Mouse (Mus musculus): ENCODE data around the gene Serpina11. TPM values are rescaled to one million over a fixed set of nuclear protein-coding genes. Genes with fewer than 3 reads are reported as not detected.

Serpina11 gene
- polyA plus RNA-seq (2014; fragmentation: Illumina TruSeq; extraction: RNeasy Lipid Tissue Mini Kit (QIAGEN cat#74804); ENCODE audit: low read depth, low replicate concordance) = not detected

GRCm38 (mm10) chr12:103989857-103990256, at the start of gene Serpina11:
Serpina11 (minus strand) TSS chr12:103989957.

DNA sequence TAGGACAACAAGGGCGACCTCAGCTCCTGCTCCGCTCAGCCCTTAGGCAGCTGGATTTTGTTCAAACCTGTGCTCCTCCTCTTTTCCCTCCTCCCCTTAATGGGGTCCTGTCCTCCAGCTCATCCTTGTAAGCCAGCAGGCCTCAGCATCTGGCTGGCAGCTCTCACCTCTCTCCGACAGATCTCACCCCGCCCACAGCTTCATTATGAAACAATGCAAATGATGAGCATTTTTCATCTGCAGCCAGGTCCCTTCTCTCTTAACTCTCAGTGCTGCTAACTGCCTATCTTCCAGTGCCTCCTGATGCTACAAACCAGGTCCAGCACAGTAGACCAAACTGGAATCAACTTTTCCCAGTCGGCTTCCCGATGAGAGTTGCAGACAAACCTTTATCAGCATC, 23.9 kb upstream of the Serpina11 start, which contains the start of gene Serpina9:
Gene Serpina9 (minus strand): TSS at position 136 of the 400 bp plus-strand sequence.

DNA sequence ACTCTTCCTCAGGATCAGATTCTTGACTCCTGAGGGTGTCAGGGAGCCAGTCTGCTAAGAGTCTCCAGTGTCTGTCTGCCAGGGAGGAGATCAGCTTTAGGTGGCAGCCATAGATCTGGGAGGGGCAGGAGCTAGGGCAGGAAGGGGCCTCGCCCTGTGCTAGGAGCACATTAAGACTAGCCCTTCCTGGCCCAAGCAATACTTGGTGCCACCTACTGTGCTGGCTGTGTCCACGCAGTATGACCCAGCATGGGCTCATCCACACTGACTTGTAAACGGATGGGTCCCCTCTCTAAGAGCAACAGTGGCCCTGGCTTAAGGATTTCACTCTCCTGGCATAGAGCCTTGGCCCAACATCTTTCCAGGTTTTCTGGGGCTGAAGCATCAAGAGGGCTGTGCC, 31.0 kb downstream of the Serpina11 start, which contains the start of gene Serpina1e:
Gene Serpina1e (minus strand): TSS at position 178 of the 400 bp plus-strand sequence.

Other genes with a start within 250 kb of the Serpina11 start
- 5.6 TPM for gene Serpina1d, start 216.4 kb downstream of the Serpina11 start, polyA plus RNA-seq (2014; fragmentation: Illumina TruSeq; extraction: RNeasy Lipid Tissue Mini Kit (QIAGEN cat#74804); ENCODE audit: low read depth, low replicate concordance)
- gene Serpina1b, start 159.6 kb downstream of the Serpina11 start, polyA plus RNA-seq (2014; fragmentation: Illumina TruSeq; extraction: RNeasy Lipid Tissue Mini Kit (QIAGEN cat#74804); ENCODE audit: low read depth, low replicate concordance) = 6.7 TPM
- 3.4 TPM for gene Serpina1a, start 126.4 kb downstream of the Serpina11 start, polyA plus RNA-seq (2014; fragmentation: Illumina TruSeq; extraction: RNeasy Lipid Tissue Mini Kit (QIAGEN cat#74804); ENCODE audit: low read depth, low replicate concordance)
- 6.7 TPM for gene Serpina1c, start 85.1 kb downstream of the Serpina11 start, polyA plus RNA-seq (2014; fragmentation: Illumina TruSeq; extraction: RNeasy Lipid Tissue Mini Kit (QIAGEN cat#74804); ENCODE audit: low read depth, low replicate concordance)
- 1.1 TPM for gene Serpina1e, start 31.0 kb downstream of the Serpina11 start, polyA plus RNA-seq (2014; fragmentation: Illumina TruSeq; extraction: RNeasy Lipid Tissue Mini Kit (QIAGEN cat#74804); ENCODE audit: low read depth, low replicate concordance)
- 0.37 TPM for gene Serpina9, start 23.8 kb upstream of the Serpina11 start, polyA plus RNA-seq (2014; fragmentation: Illumina TruSeq; extraction: RNeasy Lipid Tissue Mini Kit (QIAGEN cat#74804); ENCODE audit: low read depth, low replicate concordance)
- gene Serpina12, start 54.5 kb upstream of the Serpina11 start, polyA plus RNA-seq (2014; fragmentation: Illumina TruSeq; extraction: RNeasy Lipid Tissue Mini Kit (QIAGEN cat#74804); ENCODE audit: low read depth, low replicate concordance) = not detected
- not detected for gene Serpina5, start 111.2 kb upstream of the Serpina11 start, polyA plus RNA-seq (2014; fragmentation: Illumina TruSeq; extraction: RNeasy Lipid Tissue Mini Kit (QIAGEN cat#74804); ENCODE audit: low read depth, low replicate concordance)
- not detected for gene Serpina3a, start 122.8 kb upstream of the Serpina11 start, polyA plus RNA-seq (2014; fragmentation: Illumina TruSeq; extraction: RNeasy Lipid Tissue Mini Kit (QIAGEN cat#74804); ENCODE audit: low read depth, low replicate concordance)
- not detected for gene Serpina3b, start 138.0 kb upstream of the Serpina11 start, polyA plus RNA-seq (2014; fragmentation: Illumina TruSeq; extraction: RNeasy Lipid Tissue Mini Kit (QIAGEN cat#74804); ENCODE audit: low read depth, low replicate concordance)
- gene Serpina3c, start 163.9 kb upstream of the Serpina11 start, polyA plus RNA-seq (2014; fragmentation: Illumina TruSeq; extraction: RNeasy Lipid Tissue Mini Kit (QIAGEN cat#74804); ENCODE audit: low read depth, low replicate concordance) = 0.65 TPM
- not detected for gene Serpina3f, start 224.6 kb upstream of the Serpina11 start, polyA plus RNA-seq (2014; fragmentation: Illumina TruSeq; extraction: RNeasy Lipid Tissue Mini Kit (QIAGEN cat#74804); ENCODE audit: low read depth, low replicate concordance)
- gene Serpina3g, start 246.3 kb upstream of the Serpina11 start, polyA plus RNA-seq (2014; fragmentation: Illumina TruSeq; extraction: RNeasy Lipid Tissue Mini Kit (QIAGEN cat#74804); ENCODE audit: low read depth, low replicate concordance) = 0.50 TPM

Data from heart, adult 10 weeks (tissue).